Mouse (Mus musculus) kidney, embryonic 14.5 days (tissue): ENCODE measurements around the gene Slc1a2. TPM values are rescaled to one million over a fixed set of nuclear protein-coding genes. Genes with fewer than 3 reads are reported as not detected.
A peak's percentile ranks its signal among the peaks of the same experiment; 100 is the strongest.

Source experiments
- ATAC-seq: fragments of 200-750 bp; cut with Nextera tagmentation; 2 replicates; pipeline ENCODE4 v1.8.0; 2017; ENCODE audit warnings: moderate number of reproducible peaks, mild to moderate bottlenecking, moderate TSS enrichment, moderate library complexity; ENCODE audit not compliant: low FRiP score, low TSS enrichment
- H3K27ac ChIP-seq: fragments of 300-500 bp; sonication (generic); 2 replicates; pipeline ENCODE4 v1.5.1; 2014; ENCODE audit warnings: low read depth, mild to moderate bottlenecking, low read length, moderate library complexity, mixed read lengths
- H3K27me3 ChIP-seq: fragments of 300-500 bp; sonication (generic); 2 replicates; pipeline ENCODE4 v1.6.1; 2014; ENCODE audit warnings: mild to moderate bottlenecking, low read length; ENCODE audit not compliant: control insufficient read depth, insufficient read depth
- H3K36me3 ChIP-seq: fragments of 300-500 bp; sonication (generic); 2 replicates; pipeline ENCODE4 v1.6.1; 2014; ENCODE audit warnings: low read length, mixed read lengths; ENCODE audit not compliant: control insufficient read depth, insufficient read depth
- H3K4me1 ChIP-seq: fragments of 300-500 bp; sonication (generic); 2 replicates; pipeline ENCODE4 v1.6.1; 2014; ENCODE audit warnings: low read length, mixed read lengths; ENCODE audit not compliant: control insufficient read depth, insufficient read depth
- H3K4me2 ChIP-seq: fragments of 300-500 bp; sonication (generic); replicated peaks from 2 replicates; pipeline ENCODE4 v1.6.1; 2014; ENCODE audit warnings: low read depth, mild to moderate bottlenecking, low read length
- H3K4me3 ChIP-seq: fragments of 300-500 bp; sonication (generic); 2 replicates; pipeline ENCODE4 v1.5.1; 2014; ENCODE audit warnings: mild to moderate bottlenecking, low read length
- H3K9ac ChIP-seq: fragments of 300-500 bp; sonication (generic); 2 replicates; pipeline ENCODE4 v1.6.1; 2014; ENCODE audit warnings: low read depth, mild to moderate bottlenecking, low read length, moderate library complexity
- H3K9me3 ChIP-seq: fragments of 300-500 bp; sonication (generic); 2 replicates; pipeline ENCODE4 v1.6.1; 2016; ENCODE audit warnings: low read length; ENCODE audit not compliant: control insufficient read depth
- WGBS: fragments of 180-500 bp; shearing (Covaris S2); extraction: QIAGEN DNeasy Blood & Tissue Kit; methylation state at CpG from one replicate; pipeline ENCODE4 v1.1.7; 2014; 5-methylcytosine and 5-hydroxymethylcytosine counted together
- polyA plus RNA-seq: library from polyadenylated mRNA; unstranded; fragments of >200 nt; fragmentation: Nextera tagmentation; extraction: Ambion mirVana; gene quantifications from 2 replicates; pipeline ENCODE4 v1.2.1, GENCODE M21; 2014

Slc1a2 gene
- polyA plus RNA-seq: 0.04 and 0.14 TPM in 2 replicates

GRCm38 (mm10) chr2:102658163-102658660 lies at the start of gene Slc1a2:
Gene Slc1a2 (plus strand): TSS chr2:102658659.
- WGBS: 0% methylated on average over 20 of the region's 20 CpGs
- no peak within 1 kb of the TSS for H3K27ac ChIP-seq
- H3K9ac ChIP-seq: peak within 1 kb of the TSS; percentile 56
- peak within 1 kb of the TSS; percentile 68 for H3K4me3 ChIP-seq
- H3K9me3 ChIP-seq: no peaks in the 10 kb centered on the region
- no peaks in the 10 kb centered on the region for H3K36me3 ChIP-seq
- H3K4me2 ChIP-seq: peak within 1 kb of the TSS; percentile 100
- H3K27me3 ChIP-seq: peaks cover 30% of the 10 kb centered on the region
- peaks cover 8% of the 10 kb centered on the region; the same call in 1 of the 2 replicates for H3K4me1 ChIP-seq
- ATAC-seq: 0 out of 2 replicates have a peak, but pooled peaks have one; percentile 50

DNA sequence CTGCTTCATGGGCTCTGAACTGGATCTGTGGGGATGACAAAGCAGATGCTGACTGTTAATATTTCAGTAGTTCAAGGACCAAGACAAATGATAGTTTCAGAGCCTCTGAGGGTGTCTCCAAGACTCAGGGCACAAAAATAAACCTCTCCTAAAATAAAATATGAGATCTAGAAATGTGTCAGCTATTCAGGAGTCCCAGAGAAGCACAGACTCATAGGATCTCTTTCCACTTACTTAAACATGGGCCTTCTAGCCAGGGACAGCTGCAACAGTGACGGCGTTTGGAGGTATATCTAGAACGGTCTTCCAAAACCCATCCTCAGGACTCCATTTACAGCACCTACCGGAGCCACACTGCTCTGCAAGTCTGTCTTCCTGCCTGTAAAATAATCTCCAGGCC lies 48.0 kb upstream of the Slc1a2 start:
- ATAC-seq: no peak
- Histone ChIP-seq H3K27me3 (no peaks in the 10 kb centered on the region), H3K9me3 (no peaks in the 10 kb centered on the region), H3K9ac (no peak overlapping the region), H3K36me3 (no peaks in the 10 kb centered on the region), H3K4me1 (no peaks in the 10 kb centered on the region), H3K27ac (no peak overlapping the region), H3K4me2 (no peak overlapping the region), H3K4me3 (no peak overlapping the region)
- WGBS: 93% methylated on average over 4 of the region's 4 CpGs

- Histone ChIP-seq H3K36me3 (no peaks in the 10 kb centered on the region), H3K9ac (no peak overlapping the region), H3K4me1 (no peaks in the 10 kb centered on the region), H3K9me3 (no peaks in the 10 kb centered on the region), H3K27ac (no peak overlapping the region), H3K4me3 (no peak overlapping the region), H3K27me3 (no peaks in the 10 kb centered on the region), H3K4me2 (no peak overlapping the region)
- ATAC-seq: no peak
- WGBS: 85% methylated on average over 2 of the region's 2 CpGs
Observed at GRCm38 (mm10) chr2:102616637-102617036, 41.8 kb upstream of the Slc1a2 start.

DNA sequence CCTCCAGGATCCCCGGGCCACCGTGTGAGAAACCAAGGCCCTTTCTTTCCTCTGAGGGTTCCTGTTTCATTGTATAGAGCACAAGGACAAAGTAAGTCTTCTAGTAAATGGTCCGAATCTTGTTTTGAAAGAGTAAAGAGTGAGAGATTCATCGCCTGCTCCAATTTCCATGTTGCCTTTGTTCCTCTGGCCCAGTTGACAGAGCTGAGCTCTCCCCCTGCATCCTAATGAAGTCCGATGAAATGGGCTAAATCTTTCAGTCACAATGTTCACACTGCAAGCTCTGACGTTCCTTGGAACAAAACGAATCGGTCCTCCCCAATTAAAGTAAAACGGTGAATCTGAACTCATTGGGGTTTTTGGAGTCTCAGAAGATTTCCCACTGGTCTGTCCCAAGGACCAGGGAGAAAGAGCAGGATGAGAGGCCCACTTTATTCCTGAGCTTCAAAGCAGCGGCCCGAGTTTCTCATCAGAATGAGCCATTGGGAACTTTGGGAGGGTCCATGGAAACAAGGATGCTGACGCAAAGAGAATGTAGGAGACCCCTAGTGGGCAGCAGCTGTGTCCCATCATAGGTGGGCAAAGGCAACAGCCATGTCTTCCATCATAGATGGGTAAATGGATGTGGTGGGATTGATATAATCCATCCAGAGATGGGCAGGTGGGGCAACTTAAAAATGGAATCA lies 37.6 kb upstream of the Slc1a2 start:
- ATAC-seq: no peak
- Histone ChIP-seq H3K27me3 (no peaks in the 10 kb centered on the region), H3K36me3 (no peaks in the 10 kb centered on the region), H3K9ac (no peak overlapping the region), H3K4me3 (no peak overlapping the region), H3K4me2 (no peak overlapping the region), H3K9me3 (no peaks in the 10 kb centered on the region), H3K4me1 (no peaks in the 10 kb centered on the region), H3K27ac (no peak overlapping the region)
- WGBS: 59% methylated on average over 12 of the region's 12 CpGs

DNA sequence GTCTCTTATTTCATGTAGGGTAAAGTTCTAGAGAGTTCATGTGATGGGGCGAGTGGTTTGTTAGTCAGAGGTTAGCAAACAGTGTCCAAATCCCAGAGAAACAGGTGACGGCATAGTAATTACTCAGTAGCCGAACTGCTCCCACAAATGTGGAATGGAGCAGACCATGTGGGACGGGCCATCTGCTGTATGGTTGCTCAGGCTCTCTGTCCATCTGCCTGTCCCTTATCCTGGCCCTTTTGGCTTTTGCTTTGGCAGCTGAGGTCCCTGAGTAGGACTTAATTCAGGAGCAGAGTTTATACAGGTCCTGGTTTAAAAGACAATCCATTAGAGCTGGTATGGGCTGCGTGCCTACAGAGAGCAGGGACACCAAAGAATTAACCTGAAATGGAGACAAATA lies 36.3 kb upstream of the Slc1a2 start:
- ATAC-seq: no peak
- Histone ChIP-seq H3K9me3 (no peaks in the 10 kb centered on the region), H3K27me3 (no peaks in the 10 kb centered on the region), H3K4me3 (no peak overlapping the region), H3K27ac (no peak overlapping the region), H3K36me3 (no peaks in the 10 kb centered on the region), H3K4me2 (no peak overlapping the region), H3K4me1 (no peaks in the 10 kb centered on the region), H3K9ac (no peak overlapping the region)
- WGBS: 86% methylated on average over 5 of the region's 5 CpGs

- Histone ChIP-seq H3K4me1 (no peaks in the 10 kb centered on the region), H3K9me3 (no peaks in the 10 kb centered on the region), H3K36me3 (no peaks in the 10 kb centered on the region), H3K27me3 (no peaks in the 10 kb centered on the region), H3K9ac (no peak overlapping the region), H3K27ac (no peak overlapping the region), H3K4me2 (no peak overlapping the region), H3K4me3 (no peak overlapping the region)
- no peak for ATAC-seq
Observed at GRCm38 (mm10) chr2:102622943-102623342, 35.5 kb upstream of the Slc1a2 start.

GRCm38 (mm10) chr2:102624538-102624937 lies 33.9 kb upstream of the Slc1a2 start:
- H3K9me3 ChIP-seq: no peaks in the 10 kb centered on the region
- no peak for ATAC-seq
- WGBS: 100% methylated on average over 1 of the region's 1 CpGs

GRCm38 (mm10) chr2:102632361-102632760 lies 26.1 kb upstream of the Slc1a2 start:
- Histone ChIP-seq H3K4me1 (no peaks in the 10 kb centered on the region), H3K4me3 (no peak overlapping the region), H3K27ac (no peak overlapping the region), H3K9me3 (no peaks in the 10 kb centered on the region), H3K9ac (no peak overlapping the region), H3K4me2 (no peak overlapping the region), H3K27me3 (no peaks in the 10 kb centered on the region), H3K36me3 (no peaks in the 10 kb centered on the region)
- ATAC-seq: no peak
- WGBS: 91% methylated on average over 4 of the region's 4 CpGs

More at GRCm38 (mm10) chr2:102624538-102624937, 33.9 kb upstream of the Slc1a2 start:
- Histone ChIP-seq H3K36me3 (no peaks in the 10 kb centered on the region), H3K4me3 (no peak overlapping the region), H3K27me3 (no peaks in the 10 kb centered on the region), H3K27ac (no peak overlapping the region), H3K4me1 (no peaks in the 10 kb centered on the region), H3K9ac (no peak overlapping the region), H3K4me2 (no peak overlapping the region)

DNA sequence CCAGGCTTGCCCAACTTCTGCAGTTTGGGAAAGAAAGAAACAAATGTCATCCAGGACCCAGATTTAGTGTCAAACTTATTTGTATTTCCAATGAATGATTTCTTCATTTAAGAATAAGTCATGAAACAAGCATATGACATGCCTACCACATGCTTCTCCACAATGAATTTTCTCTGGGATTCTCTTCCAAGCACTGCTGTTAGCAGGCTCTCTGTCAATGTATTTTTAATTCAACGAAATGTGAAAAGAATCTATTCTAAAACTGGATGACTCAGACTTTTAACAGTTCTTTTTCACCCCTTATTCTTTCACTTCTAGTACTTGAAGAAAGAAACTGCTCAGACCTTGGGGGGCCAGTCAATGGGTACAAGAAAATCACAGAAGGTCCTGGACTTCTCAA lies 24.4 kb upstream of the Slc1a2 start:
- no peaks in the 10 kb centered on the region for H3K4me1 ChIP-seq
- no peak overlapping the region for H3K9ac ChIP-seq
- H3K4me2 ChIP-seq: no peak overlapping the region
- no peak overlapping the region for H3K4me3 ChIP-seq
- no peak overlapping the region for H3K27ac ChIP-seq
- H3K27me3 ChIP-seq: no peaks in the 10 kb centered on the region
- H3K36me3 ChIP-seq: no peaks in the 10 kb centered on the region
- no peak for ATAC-seq
- H3K9me3 ChIP-seq: no peaks in the 10 kb centered on the region
- WGBS: 88% methylated on average over 1 of the region's 1 CpGs
